In the genomic region with DNA sequence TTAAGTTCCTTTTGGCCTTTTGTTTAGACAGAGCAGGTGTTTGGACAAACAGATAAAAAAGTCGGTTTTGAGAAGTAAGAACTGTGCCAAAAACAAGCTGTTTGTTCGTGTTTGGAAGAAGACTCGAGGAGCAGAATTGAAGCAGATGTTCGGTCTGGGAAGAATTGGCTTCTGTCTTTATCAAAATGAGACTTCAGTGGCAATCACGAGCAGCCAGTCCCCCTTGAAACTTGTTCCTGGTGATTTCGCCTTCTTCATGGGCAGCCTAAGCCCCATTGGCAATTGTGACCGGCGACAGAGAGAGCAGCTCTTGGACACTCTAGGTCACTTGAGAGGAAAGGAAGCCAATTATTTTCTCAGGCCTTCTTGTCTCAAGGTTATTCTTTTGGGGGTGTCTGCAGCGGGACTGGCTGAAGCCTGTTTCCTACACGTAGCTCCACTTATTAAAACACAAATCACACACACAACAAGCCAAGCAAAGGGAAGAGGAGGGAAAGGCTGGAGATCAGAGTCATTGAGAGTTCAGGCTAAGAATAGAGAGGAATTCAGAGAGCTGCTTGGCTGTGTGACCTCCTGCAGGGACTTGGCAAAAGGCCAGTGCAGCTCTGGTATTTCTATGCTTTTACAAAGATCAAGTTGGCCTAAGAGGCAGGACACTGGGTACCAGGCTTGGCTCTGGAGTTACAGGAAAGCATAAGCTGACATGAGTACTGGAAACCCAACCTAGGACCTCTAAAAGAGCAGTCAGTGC, we compare ENCODE assay signal across 8 mouse cellular contexts. TPM values are rescaled to one million over a fixed set of nuclear protein-coding genes. Genes with fewer than 3 reads are reported as not detected.
DNase-seq lines count a peak whose midpoint lies in the region; ATAC-seq and TF ChIP-seq lines count a peak whose summit lies in the region.

No protein-coding gene starts in this region.

- no peaks in the 10 kb centered on the region; the same call in 1 of the 2 replicates for H3K27me3 ChIP-seq in forebrain, embryonic 11.5 days (ENCODE audit: control insufficient read depth, insufficient read depth, low read length)
- H3K27me3 ChIP-seq in limb, embryonic 14.5 days (ENCODE audit: control insufficient read depth, insufficient read depth, low read length): no peaks in the 10 kb centered on the region
- H3K27me3 ChIP-seq in neural tube, embryonic 13.5 days: no peaks in the 10 kb centered on the region; the same call in 1 of the 2 replicates

- no peak overlapping the region for H3K4me3 ChIP-seq in forebrain, embryonic 11.5 days (ENCODE audit: low read depth, low read length)
- no peak overlapping the region for H3K4me3 ChIP-seq in limb, embryonic 14.5 days (replicated peaks; ENCODE audit: low read length)
- no peak overlapping the region for H3K4me3 ChIP-seq in neural tube, embryonic 13.5 days

- TF ChIP-seq POLR2A in limb, embryonic 14.5 days (IDR thresholded peaks at IDR 0.05; ENCODE audit: borderline replicate concordance, extremely low read depth, insufficient read depth, insufficient read length): no peak

- WGBS in forebrain, embryonic 11.5 days: 48% methylated on average over 10 of the region's 10 CpGs
- 59% methylated on average over 10 of the region's 10 CpGs for WGBS in limb, embryonic 14.5 days
- 33% methylated on average over 10 of the region's 10 CpGs for WGBS in neural tube, embryonic 13.5 days

- H3K9ac ChIP-seq in forebrain, embryonic 11.5 days (ENCODE audit: low read length): no peak overlapping the region
- H3K9ac ChIP-seq in limb, embryonic 14.5 days (ENCODE audit: low read depth, low read length, severe bottlenecking): no peak overlapping the region
- no peak overlapping the region for H3K9ac ChIP-seq in neural tube, embryonic 13.5 days

- peak; percentile 65 for ATAC-seq in forebrain, embryonic 11.5 days (replicated peaks; ENCODE audit: low FRiP score)
- peak; percentile 64; the same call in 1 of the 2 replicates for ATAC-seq in limb, embryonic 14.5 days (ENCODE audit: low FRiP score, low read depth)
- peak; percentile 74 for ATAC-seq in neural tube, embryonic 13.5 days (ENCODE audit: low read depth)

- H3K4me2 ChIP-seq in forebrain, embryonic 11.5 days (ENCODE audit: low read depth, low read length, severe bottlenecking): no peak overlapping the region
- no peak overlapping the region for H3K4me2 ChIP-seq in limb, embryonic 14.5 days (replicated peaks; ENCODE audit: low read depth, low read length, severe bottlenecking)
- no peak overlapping the region for H3K4me2 ChIP-seq in neural tube, embryonic 13.5 days

- peaks cover 4% of the 10 kb centered on the region for H3K4me1 ChIP-seq in forebrain, embryonic 11.5 days (replicated peaks; ENCODE audit: control insufficient read depth, insufficient read depth, low read length)
- H3K4me1 ChIP-seq in limb, embryonic 14.5 days (ENCODE audit: control insufficient read depth, insufficient read depth, low read length): peaks cover 9% of the 10 kb centered on the region
- H3K4me1 ChIP-seq in neural tube, embryonic 13.5 days (replicated peaks): peaks cover 29% of the 10 kb centered on the region

- no peaks in the 10 kb centered on the region for H3K36me3 ChIP-seq in forebrain, embryonic 11.5 days (ENCODE audit: control insufficient read depth, insufficient read depth, low read length)
- H3K36me3 ChIP-seq in limb, embryonic 14.5 days (ENCODE audit: control insufficient read depth, insufficient read depth, low read length): no peaks in the 10 kb centered on the region
- H3K36me3 ChIP-seq in neural tube, embryonic 13.5 days: no peaks in the 10 kb centered on the region

- no peaks in the 10 kb centered on the region for H3K9me3 ChIP-seq in forebrain, embryonic 11.5 days (ENCODE audit: control insufficient read depth, low read length)
- no peaks in the 10 kb centered on the region for H3K9me3 ChIP-seq in limb, embryonic 14.5 days (ENCODE audit: control insufficient read depth, low read length)
- no peaks in the 10 kb centered on the region for H3K9me3 ChIP-seq in neural tube, embryonic 13.5 days

- intact Hi-C loops in heart, postnatal 14 days (cut with DNase I): no loop called here

- peak; percentile 26 for DNase-seq in ES-CJ7 (ENCODE audit: low read depth, low spot score)
- DNase-seq in adrenal gland, adult 8-10 months: peak; percentile 58
- DNase-seq in forebrain, embryonic 11.5 days (ENCODE audit: low spot score): peak; percentile 80
- peak; percentile 62 to 78 for DNase-seq in heart, postnatal 14 days
- DNase-seq in limb, embryonic 14.5 days (ENCODE audit: low spot score): peak; percentile 78
- no peak for DNase-seq in left cerebral cortex, adult 11 months (ENCODE audit: low spot score)
- no peak for DNase-seq in layer of hippocampus, adult 8-10 months (ENCODE audit: low spot score in 2 of 2)

- H3K27ac ChIP-seq in forebrain, embryonic 11.5 days (ENCODE audit: low read depth, low read length): peak overlapping the region; percentile 25; the same call in 1 of the 2 replicates
- peak overlapping the region; percentile 55 for H3K27ac ChIP-seq in limb, embryonic 14.5 days (replicated peaks; ENCODE audit: low read depth, low read length)
- H3K27ac ChIP-seq in neural tube, embryonic 13.5 days (replicated peaks): peak overlapping the region; percentile 42

RNA-seq across cellular contexts. Expression of a gene that starts 50.3 kb away (rescaled TPM):
- total RNA-seq in adrenal gland, adult 8-10 months (2022): 1 to 10 TPM in 3 of 4 experiments, under 1 TPM in 1; 0.65 to 1.9 (median 1.4) TPM
- 0.59 TPM in 1 of 2 replicates, not detected in the other for polyA plus RNA-seq in forebrain, embryonic 11.5 days (2014; fragmentation: Nextera tagmentation; extraction: Ambion mirVana)
- total RNA-seq in heart, postnatal 14 days (2021): under 1 TPM; 0.22 to 0.34 TPM
- polyA plus RNA-seq in limb, embryonic 14.5 days (2012; rRNA removed): 0.38 and 0.55 TPM in 2 replicates
- 0.84 and 1.4 TPM in 2 replicates for polyA plus RNA-seq in limb, embryonic 14.5 days (2014; fragmentation: Nextera tagmentation; extraction: Ambion mirVana)
- polyA plus RNA-seq in neural tube, embryonic 13.5 days (2015; fragmentation: Nextera tagmentation; extraction: Ambion mirVana): not detected in 2 replicates
- total RNA-seq in layer of hippocampus, adult 8-10 months (2022): under 1 TPM; 0.20 to 0.83 (median 0.44) TPM

Comparison
In these comparisons a context has a peak if more than half of its experiments do, and no peak if none do; other contexts are left out.
1. DNase-seq: peak in ES-CJ7 (single experiment), adrenal gland, adult 8-10 months (single experiment), forebrain, embryonic 11.5 days (single experiment), heart, postnatal 14 days (2 of 2) and limb, embryonic 14.5 days (single experiment); none in left cerebral cortex, adult 11 months (single experiment) and layer of hippocampus, adult 8-10 months (0 of 2).
2. Peak in every context shown above with its lines, with median percentiles within 50 percentile points of each other: ATAC-seq and H3K27ac ChIP-seq.